Mouse (Mus musculus) hindbrain, embryonic 13.5 days (tissue): ENCODE results near the gene Rap1gap. TPM values are rescaled to one million over a fixed set of nuclear protein-coding genes. Genes with fewer than 3 reads are reported as not detected.
A peak's percentile ranks its signal among the peaks of the same experiment; 100 is the strongest.

ENCODE experiments used
- ATAC-seq: fragments of 200-750 bp; cut with Nextera tagmentation; 2 replicates; pipeline ENCODE4 v1.8.0; 2017; ENCODE audit warnings: moderate TSS enrichment; ENCODE audit not compliant: low FRiP score
- H3K27ac ChIP-seq: fragments of 300-500 bp; sonication (generic); 2 replicates; pipeline ENCODE4 v1.5.1; 2015; ENCODE audit warnings: inconsistent platforms, mild to moderate bottlenecking, moderate library complexity
- H3K27me3 ChIP-seq: fragments of 300-500 bp; sonication (generic); 2 replicates; pipeline ENCODE4 v1.6.1; 2015; ENCODE audit warnings: mild to moderate bottlenecking, inconsistent platforms
- H3K36me3 ChIP-seq: fragments of 300-500 bp; sonication (generic); 2 replicates; pipeline ENCODE4 v1.6.1; 2015; ENCODE audit warnings: mild to moderate bottlenecking, inconsistent platforms
- H3K4me1 ChIP-seq: fragments of 300-500 bp; sonication (generic); replicated peaks from 2 replicates; pipeline ENCODE4 v1.6.1; 2015; ENCODE audit warnings: inconsistent platforms
- H3K4me2 ChIP-seq: fragments of 300-500 bp; sonication (generic); 2 replicates; pipeline ENCODE4 v1.6.1; 2015; ENCODE audit warnings: inconsistent platforms, mild to moderate bottlenecking, moderate library complexity
- H3K4me3 ChIP-seq: fragments of 300-500 bp; sonication (generic); 2 replicates; pipeline ENCODE4 v1.5.1; 2015; ENCODE audit warnings: mild to moderate bottlenecking, inconsistent platforms
- H3K9ac ChIP-seq: fragments of 300-500 bp; sonication (generic); 2 replicates; pipeline ENCODE4 v1.6.1; 2015; ENCODE audit warnings: mild to moderate bottlenecking, inconsistent platforms
- H3K9me3 ChIP-seq: fragments of 300-500 bp; sonication (generic); 2 replicates; pipeline ENCODE4 v1.6.1; 2016; ENCODE audit warnings: inconsistent platforms
- WGBS: fragments of 180-500 bp; shearing (Covaris S2); methylation state at CpG from one replicate; pipeline ENCODE4 v1.1.7; 2015; 5-methylcytosine and 5-hydroxymethylcytosine counted together
- polyA plus RNA-seq: library from polyadenylated mRNA; unstranded; fragments of >200 nt; fragmentation: Nextera tagmentation; extraction: Ambion mirVana; gene quantifications from 2 replicates; pipeline ENCODE4 v1.2.1, GENCODE M21; 2015

Gene Rap1gap
- polyA plus RNA-seq, 1 experiment from 2014 or later, result 39.2 TPM

DNA sequence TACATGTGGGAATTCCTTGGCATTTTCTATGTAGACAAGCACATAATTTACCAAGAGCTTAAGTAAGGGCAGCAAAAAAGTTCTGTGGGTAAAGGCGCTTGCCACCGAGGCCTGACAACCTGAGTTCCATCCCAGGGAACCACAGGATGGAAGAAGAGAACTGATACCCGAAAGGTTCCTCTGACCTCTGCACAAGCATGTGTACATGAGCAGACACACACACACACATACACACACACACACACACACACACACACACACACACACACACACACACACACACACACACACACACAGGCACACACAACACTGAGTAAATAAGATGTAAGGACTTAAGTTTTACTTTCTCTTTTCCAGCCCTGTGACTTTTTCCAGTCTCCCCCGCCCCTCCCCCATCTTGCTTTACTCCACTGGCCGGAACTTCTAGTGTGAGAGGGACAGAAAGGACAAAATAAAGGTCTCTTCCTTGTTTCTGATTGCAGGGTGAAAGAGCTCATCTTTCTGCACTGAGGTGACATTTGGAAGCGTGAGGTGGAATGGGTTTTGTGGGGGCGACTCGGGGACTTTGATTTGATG is 99.5 kb downstream of the Rap1gap start:
- H3K27ac ChIP-seq, result no peak overlapping the region
- H3K4me2 ChIP-seq, result no peak overlapping the region
- H3K9ac ChIP-seq, result no peak overlapping the region
- H3K4me1 ChIP-seq, result peaks cover 21% of the 10 kb centered on the region
- H3K36me3 ChIP-seq, result no peaks in the 10 kb centered on the region
- no peaks in the 10 kb centered on the region for H3K9me3 ChIP-seq
- H3K27me3 ChIP-seq, result no peaks in the 10 kb centered on the region
- no peak overlapping the region for H3K4me3 ChIP-seq
- ATAC-seq, result no peak
- WGBS, result 76% methylated on average over 8 of the region's 8 CpGs

DNA sequence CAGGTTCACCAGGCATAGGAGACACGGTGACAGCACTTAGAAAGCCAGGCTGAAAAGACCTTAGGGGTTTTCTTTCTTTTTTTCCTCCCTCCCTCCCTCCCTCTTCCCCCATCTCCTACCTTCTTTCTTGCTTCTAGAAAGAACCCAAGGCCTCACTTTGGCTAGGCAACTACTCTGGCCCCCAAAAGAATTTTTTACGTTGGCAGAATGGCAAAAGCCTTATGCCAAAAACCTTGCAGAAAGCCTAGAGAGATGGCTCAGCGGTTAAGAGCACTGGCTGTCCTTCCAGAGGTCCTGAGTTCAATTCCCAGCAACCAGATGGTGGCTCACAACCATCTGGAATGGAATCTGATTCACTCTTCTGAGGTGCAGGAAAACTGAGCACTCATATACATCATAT is 100.1 kb downstream of the Rap1gap start:
- H3K4me3 ChIP-seq, result no peak overlapping the region
- H3K27ac ChIP-seq, result no peak overlapping the region
- peaks cover 23% of the 10 kb centered on the region for H3K4me1 ChIP-seq
- H3K9me3 ChIP-seq, result no peaks in the 10 kb centered on the region
- H3K27me3 ChIP-seq, result no peaks in the 10 kb centered on the region
- no peak overlapping the region for H3K4me2 ChIP-seq
- ATAC-seq, result no peak
- 64% methylated on average over 3 of the region's 3 CpGs for WGBS
- no peak overlapping the region for H3K9ac ChIP-seq
- no peaks in the 10 kb centered on the region for H3K36me3 ChIP-seq

- WGBS, result 30% methylated on average over 7 of the region's 7 CpGs
- Histone ChIP-seq H3K9ac (peak overlapping the region; percentile 64), H3K27me3 (no peaks in the 10 kb centered on the region), H3K4me3 (no peak overlapping the region), H3K4me1 (peaks cover 27% of the 10 kb centered on the region), H3K36me3 (no peaks in the 10 kb centered on the region), H3K27ac (peak overlapping the region; percentile 86), H3K4me2 (no peak overlapping the region), H3K9me3 (no peaks in the 10 kb centered on the region)
- peak; percentile 89 for ATAC-seq
Measured at GRCm38 (mm10) chr4:137765554-137765971, 101.0 kb downstream of the Rap1gap start.

GRCm38 (mm10) chr4:137766365-137766764 is 101.8 kb downstream of the Rap1gap start:
- no peaks in the 10 kb centered on the region for H3K27me3 ChIP-seq
- peak overlapping the region; percentile 86 for H3K27ac ChIP-seq
- no peak overlapping the region for H3K4me3 ChIP-seq
- H3K36me3 ChIP-seq, result no peaks in the 10 kb centered on the region
- WGBS, result 34% methylated on average over 5 of the region's 5 CpGs
- H3K9ac ChIP-seq, result no peak overlapping the region
- H3K4me1 ChIP-seq, result peaks cover 27% of the 10 kb centered on the region
- no peak overlapping the region for H3K4me2 ChIP-seq
- ATAC-seq, result no peak
- H3K9me3 ChIP-seq, result no peaks in the 10 kb centered on the region

DNA sequence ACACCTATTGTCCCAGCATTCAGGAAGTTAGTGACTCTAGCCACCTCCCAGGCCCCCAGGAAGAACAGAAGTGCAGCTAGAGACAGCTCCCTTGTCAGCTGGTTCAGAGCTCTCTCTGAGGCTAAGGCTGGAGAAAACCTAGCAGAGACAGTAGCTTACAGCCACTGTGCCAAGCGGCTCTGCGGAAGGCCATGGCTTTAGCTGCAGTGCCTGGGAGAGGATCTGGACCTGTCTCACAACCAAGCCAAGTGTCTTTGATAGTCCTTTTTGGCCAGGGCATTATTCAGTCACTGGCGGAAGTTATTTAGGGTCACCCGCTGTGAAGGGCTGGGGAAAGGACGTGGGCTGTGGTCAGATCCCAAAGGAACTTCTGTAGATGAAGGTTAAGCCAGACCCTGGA is 103.9 kb downstream of the Rap1gap start:
- Histone ChIP-seq H3K4me2 (no peak overlapping the region), H3K27me3 (no peaks in the 10 kb centered on the region), H3K27ac (0 out of 2 replicates have a peak overlapping the region, but pooled peaks have one; percentile 40), H3K4me1 (peaks cover 29% of the 10 kb centered on the region), H3K9me3 (no peaks in the 10 kb centered on the region), H3K9ac (no peak overlapping the region), H3K4me3 (no peak overlapping the region), H3K36me3 (no peaks in the 10 kb centered on the region)
- 71% methylated on average over 5 of the region's 5 CpGs for whole genome bisulfite sequencing
- no peak for ATAC-seq

- Histone ChIP-seq H3K9me3 (no peaks in the 10 kb centered on the region), H3K4me2 (no peak overlapping the region), H3K4me3 (no peak overlapping the region), H3K27ac (no peak overlapping the region), H3K9ac (no peak overlapping the region), H3K36me3 (no peaks in the 10 kb centered on the region), H3K27me3 (no peaks in the 10 kb centered on the region), H3K4me1 (peaks cover 34% of the 10 kb centered on the region)
- 91% methylated on average over 6 of the region's 6 CpGs for WGBS
- ATAC-seq, result no peak
Measured at GRCm38 (mm10) chr4:137768831-137769230, 104.3 kb downstream of the Rap1gap start.

GRCm38 (mm10) chr4:137769635-137770034 is 105.1 kb downstream of the Rap1gap start:
- no peaks in the 10 kb centered on the region for H3K36me3 ChIP-seq
- H3K9me3 ChIP-seq, result no peaks in the 10 kb centered on the region
- H3K27ac ChIP-seq, result no peak overlapping the region
- H3K9ac ChIP-seq, result no peak overlapping the region
- H3K27me3 ChIP-seq, result no peaks in the 10 kb centered on the region
- 61% methylated on average over 7 of the region's 7 CpGs for WGBS
- H3K4me2 ChIP-seq, result no peak overlapping the region
- no peak overlapping the region for H3K4me3 ChIP-seq
- H3K4me1 ChIP-seq, result peaks cover 34% of the 10 kb centered on the region
- ATAC-seq, result no peak

DNA sequence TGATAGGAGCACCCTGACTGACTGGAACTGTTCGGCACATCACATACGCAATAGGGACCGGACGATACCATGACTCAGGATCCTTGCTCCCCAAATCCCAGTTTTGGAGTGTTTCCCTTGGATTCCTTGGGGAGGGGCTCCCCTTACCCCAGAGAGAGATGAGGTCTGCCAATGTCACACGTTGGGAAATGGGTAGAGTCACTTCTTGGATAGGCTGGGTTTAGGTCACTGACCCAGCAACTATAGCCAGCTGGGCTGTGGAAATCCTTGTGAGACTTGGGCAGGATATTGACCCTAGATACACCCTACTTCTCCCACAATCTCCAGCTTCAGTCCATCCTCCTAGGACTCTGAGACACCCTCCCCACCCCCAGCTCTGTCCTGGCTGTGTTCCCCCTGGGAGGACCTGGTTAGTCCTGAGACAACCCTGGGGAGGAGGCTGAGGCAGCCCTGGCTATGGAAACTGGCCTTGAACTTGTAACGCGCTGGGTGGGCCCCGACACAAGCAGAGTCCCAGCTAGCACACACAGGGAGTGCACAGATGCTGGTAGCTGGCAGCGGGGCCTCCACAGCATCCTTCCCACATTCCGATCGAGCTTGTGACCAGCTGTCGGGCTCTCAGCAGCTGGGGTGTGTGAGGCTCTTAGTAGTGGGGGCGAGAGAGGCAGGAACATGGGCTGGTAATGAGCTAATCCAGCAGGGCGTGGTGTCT is 106.5 kb downstream of the Rap1gap start:
- Histone ChIP-seq H3K4me2 (no peak overlapping the region), H3K9me3 (no peaks in the 10 kb centered on the region), H3K36me3 (no peaks in the 10 kb centered on the region), H3K9ac (no peak overlapping the region), H3K27me3 (no peaks in the 10 kb centered on the region), H3K4me1 (peaks cover 23% of the 10 kb centered on the region), H3K4me3 (no peak overlapping the region), H3K27ac (no peak overlapping the region)
- 76% methylated on average over 14 of the region's 14 CpGs for whole genome bisulfite sequencing
- no peak for ATAC-seq

DNA sequence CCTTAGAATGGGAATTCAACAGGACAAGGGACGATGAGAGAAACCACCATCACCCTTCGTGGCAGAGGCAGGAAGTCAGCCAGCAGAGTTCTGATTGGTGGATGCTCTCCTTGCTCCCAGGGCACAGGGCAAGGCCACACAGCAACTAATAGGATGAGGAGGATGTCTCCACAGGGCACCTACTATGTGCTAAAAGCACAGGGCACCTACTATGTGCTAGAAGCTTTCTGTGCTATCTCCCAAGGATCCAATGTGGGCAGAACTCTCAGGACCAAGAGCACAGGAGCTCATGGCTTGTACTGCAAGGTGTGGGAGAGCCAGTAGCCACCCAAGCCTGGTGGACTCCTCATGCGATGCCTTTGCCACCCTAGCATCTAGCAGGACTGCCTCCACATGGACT is 107.2 kb downstream of the Rap1gap start:
- Histone ChIP-seq H3K9ac (no peak overlapping the region), H3K36me3 (no peaks in the 10 kb centered on the region), H3K27ac (no peak overlapping the region), H3K4me2 (no peak overlapping the region), H3K4me1 (peaks cover 16% of the 10 kb centered on the region), H3K9me3 (no peaks in the 10 kb centered on the region), H3K27me3 (no peaks in the 10 kb centered on the region), H3K4me3 (no peak overlapping the region)
- ATAC-seq, result no peak
- 80% methylated on average over 3 of the region's 3 CpGs for WGBS

- no peak overlapping the region for H3K27ac ChIP-seq
- WGBS, result 83% methylated on average over 16 of the region's 16 CpGs
- H3K4me3 ChIP-seq, result no peak overlapping the region
- no peak overlapping the region for H3K9ac ChIP-seq
- peaks cover 16% of the 10 kb centered on the region for H3K4me1 ChIP-seq
- no peaks in the 10 kb centered on the region for H3K27me3 ChIP-seq
- no peak for ATAC-seq
- no peak overlapping the region for H3K4me2 ChIP-seq
- H3K9me3 ChIP-seq, result no peaks in the 10 kb centered on the region
- H3K36me3 ChIP-seq, result no peaks in the 10 kb centered on the region
Measured at GRCm38 (mm10) chr4:137772438-137773056, 108.0 kb downstream of the Rap1gap start.

DNA sequence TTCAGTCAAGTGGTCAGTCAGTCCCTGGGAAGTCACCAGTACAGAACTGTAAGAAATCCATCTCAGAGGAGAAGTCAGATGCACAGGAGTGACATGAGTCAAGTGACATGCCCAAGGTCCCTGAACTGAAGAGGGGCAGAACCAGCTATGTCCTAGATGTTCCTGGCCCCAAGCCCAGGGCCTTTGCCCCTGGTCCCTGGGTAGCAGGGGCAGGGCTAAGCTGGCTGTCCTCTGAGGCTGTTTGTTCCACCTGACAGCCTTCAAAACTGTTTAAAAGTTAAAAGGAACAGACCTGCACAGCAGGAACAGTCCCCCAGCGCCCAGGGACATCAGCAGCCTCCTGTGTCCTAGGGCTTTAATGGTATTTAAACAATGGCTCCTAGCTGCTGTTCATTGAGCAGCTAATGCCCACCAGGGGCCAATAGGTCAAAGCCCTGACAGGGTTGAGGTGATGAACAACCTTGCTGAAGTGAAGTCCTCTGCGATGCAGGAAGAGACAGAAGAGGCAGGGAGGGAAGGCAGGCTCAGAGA is 108.9 kb downstream of the Rap1gap start:
- no peak for ATAC-seq
- H3K9me3 ChIP-seq, result no peaks in the 10 kb centered on the region
- H3K4me3 ChIP-seq, result no peak overlapping the region
- no peaks in the 10 kb centered on the region for H3K27me3 ChIP-seq
- 13% methylated on average over 2 of the region's 2 CpGs for WGBS
- no peak overlapping the region for H3K4me2 ChIP-seq
- no peaks in the 10 kb centered on the region for H3K36me3 ChIP-seq
- H3K27ac ChIP-seq, result peak overlapping the region; percentile 41
- H3K9ac ChIP-seq, result no peak overlapping the region
- peaks cover 16% of the 10 kb centered on the region for H3K4me1 ChIP-seq

DNA sequence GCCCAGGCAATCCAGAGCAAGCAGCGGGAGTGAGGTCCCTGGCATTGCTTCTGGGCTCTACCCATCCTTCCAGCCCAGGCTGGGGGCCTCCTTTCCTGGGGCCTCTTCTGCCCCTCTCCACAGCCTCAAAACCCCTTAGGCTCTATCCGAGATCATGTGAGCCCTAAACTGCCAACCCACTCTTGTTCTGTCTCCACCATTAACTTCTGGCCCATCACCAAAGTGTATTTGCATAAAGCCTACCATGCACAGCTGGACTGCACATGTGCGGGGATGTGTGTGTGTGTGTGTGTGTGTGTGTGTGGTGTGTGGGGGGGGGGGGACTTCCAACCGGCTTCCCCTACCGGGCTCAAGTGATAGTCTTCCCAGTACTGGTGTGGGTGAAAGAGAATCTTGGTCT is 109.5 kb downstream of the Rap1gap start:
- Histone ChIP-seq H3K4me2 (no peak overlapping the region), H3K4me1 (peaks cover 16% of the 10 kb centered on the region), H3K4me3 (no peak overlapping the region), H3K27me3 (no peaks in the 10 kb centered on the region), H3K9me3 (no peaks in the 10 kb centered on the region), H3K36me3 (no peaks in the 10 kb centered on the region), H3K27ac (peak overlapping the region; percentile 41; the same call in 1 of the 2 replicates), H3K9ac (no peak overlapping the region)
- WGBS, result 59% methylated on average over 5 of the region's 5 CpGs
- no peak for ATAC-seq
